Mouse (Mus musculus): Measurements from ENCODE around the gene Gm20388.

- TF ChIP-seq CTCF (IDR thresholded peaks at IDR 0.05; ENCODE audit: low read depth) (no peak), EP300 (optimal IDR thresholded peaks at IDR 0.05) (no peak)
Measured at GRCm38 (mm10) chr8:122526084-122526483, 2615.4 kb downstream of the Gm20388 start.
